Mouse (Mus musculus) small intestine, adult 2 months (tissue): ENCODE results near the gene Fcf1.

Experiments
- CTCF ChIP-seq: fragments of 200-500 bp; IDR thresholded peaks from 2 replicates; pipeline ENCODE4 v1.5.1; 2012; ENCODE audit warnings: low read depth, mild to moderate bottlenecking, control low read depth, inconsistent platforms, low read length, moderate library complexity, mixed read lengths; ENCODE audit not compliant: insufficient replicate concordance, insufficient read length; ENCODE audit errors: extremely low read depth
- POLR2A ChIP-seq: fragments of 200-500 bp; IDR thresholded peaks from 2 replicates; pipeline ENCODE4 v1.6.1; 2012; ENCODE audit warnings: low read depth, mild to moderate bottlenecking, control low read depth, inconsistent platforms, low read length, moderate library complexity

GRCm38 (mm10) chr12:84939117-84939516, 31.6 kb upstream of the Fcf1 start:
- TF ChIP-seq POLR2A (no peak), CTCF (no peak)
